Mouse (Mus musculus) retina, adult 2 months (tissue): ENCODE measurements at regions not wholly inside any gene's neighbourhood (a gene's known extent, or its start where the extent isn't known, plus 50 kb on each side); places are given as distances from the start of the nearest gene placed in this dataset.

Source experiments
- DNase-seq: peaks from one replicate; pipeline ENCODE4 v3.0.0-alpha.2; 2012; ENCODE audit warnings: low read depth, low spot score

- no peak for DNase-seq
Observed at GRCm38 (mm10) chr1:18849038-18849437, 253.8 kb upstream of the Tfap2d start.

GRCm38 (mm10) chr1:18857457-18857856 lies 245.4 kb upstream of the Tfap2d start:
- no peak for DNase-seq

- DNase-seq: no peak
Observed at GRCm38 (mm10) chr1:18903266-18903665, 199.6 kb upstream of the Tfap2d start.

GRCm38 (mm10) chr1:18903696-18904095 lies 199.1 kb upstream of the Tfap2d start:
- DNase-seq: no peak

GRCm38 (mm10) chr1:18911578-18911977 lies 191.2 kb upstream of the Tfap2d start:
- no peak for DNase-seq

GRCm38 (mm10) chr1:18956276-18956675 lies 146.5 kb upstream of the Tfap2d start:
- no peak for DNase-seq

GRCm38 (mm10) chr1:18956975-18957374 lies 145.8 kb upstream of the Tfap2d start:
- DNase-seq: no peak

GRCm38 (mm10) chr1:18961464-18961863 lies 141.4 kb upstream of the Tfap2d start:
- DNase-seq: no peak

GRCm38 (mm10) chr1:18961889-18962288 lies 140.9 kb upstream of the Tfap2d start:
- DNase-seq: no peak

GRCm38 (mm10) chr1:18968935-18969334 lies 133.9 kb upstream of the Tfap2d start:
- DNase-seq: no peak

- DNase-seq: no peak
Observed at GRCm38 (mm10) chr1:18970173-18970572, 132.6 kb upstream of the Tfap2d start.

GRCm38 (mm10) chr1:18973826-18974620 lies 128.8 kb upstream of the Tfap2d start:
- DNase-seq: no peak

- DNase-seq: no peak
Observed at GRCm38 (mm10) chr1:18974860-18975439, 127.9 kb upstream of the Tfap2d start.

- no peak for DNase-seq
Observed at GRCm38 (mm10) chr1:18975500-18975899, 127.3 kb upstream of the Tfap2d start.

- DNase-seq: peak; percentile 13
Observed at GRCm38 (mm10) chr1:18976705-18977309, 126.0 kb upstream of the Tfap2d start.

GRCm38 (mm10) chr1:18979141-18979540 lies 123.7 kb upstream of the Tfap2d start:
- no peak for DNase-seq

GRCm38 (mm10) chr1:19016778-19017177 lies 86.0 kb upstream of the Tfap2d start:
- no peak for DNase-seq
